Mouse (Mus musculus) kidney, embryonic 15.5 days (tissue): ENCODE measurements around the gene Ptk6. TPM values are rescaled to one million over a fixed set of nuclear protein-coding genes. Genes with fewer than 3 reads are reported as not detected.
A peak's percentile ranks its signal among the peaks of the same experiment; 100 is the strongest.

Experiments used
- ATAC-seq: fragments of 200-750 bp; cut with Nextera tagmentation; replicated peaks from 2 replicates; pipeline ENCODE4 v1.8.0; 2017; ENCODE audit warnings: moderate TSS enrichment; ENCODE audit not compliant: low FRiP score
- H3K27ac ChIP-seq: fragments of 300-500 bp; sonication (generic); 2 replicates; pipeline ENCODE4 v1.5.1; 2015; ENCODE audit warnings: mild to moderate bottlenecking, inconsistent platforms
- H3K27me3 ChIP-seq: fragments of 300-500 bp; sonication (generic); 2 replicates; pipeline ENCODE4 v1.6.1; 2015; ENCODE audit warnings: inconsistent platforms
- H3K36me3 ChIP-seq: fragments of 300-500 bp; sonication (generic); 2 replicates; pipeline ENCODE4 v1.6.1; 2015; ENCODE audit warnings: inconsistent platforms
- H3K4me1 ChIP-seq: fragments of 300-500 bp; sonication (generic); 2 replicates; pipeline ENCODE4 v1.6.1; 2015; ENCODE audit warnings: inconsistent platforms
- H3K4me2 ChIP-seq: fragments of 300-500 bp; sonication (generic); 2 replicates; pipeline ENCODE4 v1.6.1; 2015; ENCODE audit warnings: moderate library complexity, mild to moderate bottlenecking, inconsistent platforms
- H3K4me3 ChIP-seq: fragments of 300-500 bp; sonication (generic); replicated peaks from 2 replicates; pipeline ENCODE4 v1.5.1; 2015; ENCODE audit warnings: mild to moderate bottlenecking, inconsistent platforms
- H3K9ac ChIP-seq: fragments of 300-500 bp; sonication (generic); 2 replicates; pipeline ENCODE4 v1.6.1; 2015; ENCODE audit warnings: mild to moderate bottlenecking, inconsistent platforms
- H3K9me3 ChIP-seq: fragments of 300-500 bp; sonication (generic); replicated peaks from 2 replicates; pipeline ENCODE4 v1.6.1; 2016; ENCODE audit warnings: inconsistent platforms
- WGBS: fragments of 180-500 bp; shearing (Covaris S2); methylation state at CpG from one replicate; pipeline ENCODE4 v1.1.7; 2015; ENCODE audit warnings: mixed read lengths; 5-methylcytosine and 5-hydroxymethylcytosine counted together
- polyA plus RNA-seq: library from polyadenylated mRNA; unstranded; fragments of >200 nt; fragmentation: Nextera tagmentation; extraction: Ambion mirVana; gene quantifications from 2 replicates; pipeline ENCODE4 v1.2.1, GENCODE M21; 2015

The Ptk6 gene
- polyA plus RNA-seq, 1 experiment from 2014 or later, result not detected

- 88% methylated on average over 17 of the region's 17 CpGs for WGBS
Observed at GRCm38 (mm10) chr2:181237251-181238014, 34.8 kb upstream of the Ptk6 start.

GRCm38 (mm10) chr2:181235681-181236566, 33.3 kb upstream of the Ptk6 start:
- WGBS, result 83% methylated on average over 23 of the region's 23 CpGs
- Histone ChIP-seq H3K27me3 (no peaks in the 10 kb centered on the region), H3K4me2 (no peak overlapping the region), H3K9me3 (no peaks in the 10 kb centered on the region), H3K4me1 (peaks cover 7% of the 10 kb centered on the region; the same call in 1 of the 2 replicates), H3K36me3 (0 out of 2 replicates have a peak, but pooled peaks cover 18% of the 10 kb centered on the region), H3K4me3 (no peak overlapping the region), H3K9ac (no peak overlapping the region), H3K27ac (no peak overlapping the region)
- ATAC-seq, result no peak

More at GRCm38 (mm10) chr2:181237251-181238014, 34.8 kb upstream of the Ptk6 start:
- no peaks in the 10 kb centered on the region for H3K9me3 ChIP-seq
- 0 out of 2 replicates have a peak, but pooled peaks cover 18% of the 10 kb centered on the region for H3K36me3 ChIP-seq
- no peaks in the 10 kb centered on the region for H3K27me3 ChIP-seq
- no peak overlapping the region for H3K4me3 ChIP-seq
- no peak overlapping the region for H3K4me2 ChIP-seq
- H3K9ac ChIP-seq, result no peak overlapping the region
- no peak for ATAC-seq
- peaks cover 16% of the 10 kb centered on the region; the same call in 1 of the 2 replicates for H3K4me1 ChIP-seq
- no peak overlapping the region for H3K27ac ChIP-seq

GRCm38 (mm10) chr2:181234680-181235079, 32.1 kb upstream of the Ptk6 start:
- Histone ChIP-seq H3K9me3 (no peaks in the 10 kb centered on the region), H3K4me3 (no peak overlapping the region), H3K27ac (no peak overlapping the region), H3K4me1 (peaks cover 7% of the 10 kb centered on the region; the same call in 1 of the 2 replicates), H3K4me2 (no peak overlapping the region), H3K27me3 (no peaks in the 10 kb centered on the region), H3K36me3 (0 out of 2 replicates have a peak, but pooled peaks cover 19% of the 10 kb centered on the region), H3K9ac (no peak overlapping the region)
- no peak for ATAC-seq
- 89% methylated on average over 11 of the region's 11 CpGs for WGBS

- Histone ChIP-seq H3K36me3 (0 out of 2 replicates have a peak, but pooled peaks cover 21% of the 10 kb centered on the region), H3K27me3 (no peaks in the 10 kb centered on the region), H3K4me3 (no peak overlapping the region), H3K9me3 (no peaks in the 10 kb centered on the region), H3K4me2 (no peak overlapping the region), H3K4me1 (peaks cover 6% of the 10 kb centered on the region; the same call in 1 of the 2 replicates), H3K9ac (no peak overlapping the region), H3K27ac (no peak overlapping the region)
- WGBS, result 94% methylated on average over 15 of the region's 15 CpGs
- ATAC-seq, result no peak
Observed at GRCm38 (mm10) chr2:181233443-181233842, 30.9 kb upstream of the Ptk6 start.

GRCm38 (mm10) chr2:181231171-181231570, 28.6 kb upstream of the Ptk6 start:
- H3K4me2 ChIP-seq, result no peak overlapping the region
- no peak overlapping the region for H3K27ac ChIP-seq
- no peak for ATAC-seq
- H3K27me3 ChIP-seq, result no peaks in the 10 kb centered on the region
- WGBS, result 77% methylated on average over 20 of the region's 20 CpGs
- H3K4me1 ChIP-seq, result no peaks in the 10 kb centered on the region
- no peak overlapping the region for H3K4me3 ChIP-seq
- 0 out of 2 replicates have a peak, but pooled peaks cover 12% of the 10 kb centered on the region for H3K36me3 ChIP-seq
- no peaks in the 10 kb centered on the region for H3K9me3 ChIP-seq
- no peak overlapping the region for H3K9ac ChIP-seq

- Histone ChIP-seq H3K4me2 (no peak overlapping the region), H3K27me3 (no peaks in the 10 kb centered on the region), H3K4me1 (no peaks in the 10 kb centered on the region), H3K9me3 (no peaks in the 10 kb centered on the region), H3K9ac (no peak overlapping the region), H3K36me3 (0 out of 2 replicates have a peak, but pooled peaks cover 5% of the 10 kb centered on the region), H3K4me3 (no peak overlapping the region), H3K27ac (no peak overlapping the region)
- 47% methylated on average over 1 of the region's 1 CpGs for WGBS
- ATAC-seq, result no peak
Observed at GRCm38 (mm10) chr2:181228335-181228734, 25.7 kb upstream of the Ptk6 start.

GRCm38 (mm10) chr2:181227122-181227521, 24.5 kb upstream of the Ptk6 start:
- Histone ChIP-seq H3K9ac (no peak overlapping the region), H3K27me3 (no peaks in the 10 kb centered on the region), H3K4me3 (no peak overlapping the region), H3K9me3 (no peaks in the 10 kb centered on the region), H3K4me1 (peaks cover under 1% of the 10 kb centered on the region; the same call in 1 of the 2 replicates), H3K4me2 (no peak overlapping the region), H3K36me3 (0 out of 2 replicates have a peak, but pooled peaks cover 2% of the 10 kb centered on the region), H3K27ac (no peak overlapping the region)
- 87% methylated on average over 3 of the region's 3 CpGs for WGBS
- ATAC-seq, result no peak

GRCm38 (mm10) chr2:181224994-181225393, 22.4 kb upstream of the Ptk6 start:
- Histone ChIP-seq H3K4me3 (no peak overlapping the region), H3K27me3 (no peaks in the 10 kb centered on the region), H3K27ac (no peak overlapping the region), H3K9ac (no peak overlapping the region), H3K4me1 (peaks cover 21% of the 10 kb centered on the region), H3K4me2 (no peak overlapping the region), H3K9me3 (no peaks in the 10 kb centered on the region), H3K36me3 (0 out of 2 replicates have a peak, but pooled peaks cover 2% of the 10 kb centered on the region)
- WGBS, result 86% methylated on average over 2 of the region's 2 CpGs
- no peak for ATAC-seq

GRCm38 (mm10) chr2:181220361-181220760, 17.8 kb upstream of the Ptk6 start:
- peaks cover 32% of the 10 kb centered on the region for H3K4me1 ChIP-seq
- H3K27me3 ChIP-seq, result no peaks in the 10 kb centered on the region
- 28% methylated on average over 2 of the region's 2 CpGs for WGBS
- H3K4me3 ChIP-seq, result peak overlapping the region; percentile 35
- peak overlapping the region; percentile 61 for H3K4me2 ChIP-seq
- peak overlapping the region; percentile 85 for H3K27ac ChIP-seq
- no peak overlapping the region for H3K9ac ChIP-seq
- ATAC-seq, result no peak
- no peaks in the 10 kb centered on the region for H3K9me3 ChIP-seq
- H3K36me3 ChIP-seq, result no peaks in the 10 kb centered on the region

- peak within 1 kb of the TSS; percentile 35 for H3K4me3 ChIP-seq
- 1% methylated on average over 25 of the region's 25 CpGs for WGBS
- H3K36me3 ChIP-seq, result no peaks in the 10 kb centered on the region
- H3K4me2 ChIP-seq, result peak within 1 kb of the TSS; percentile 61
- peaks cover 5% of the 10 kb centered on the region; the same call in 1 of the 2 replicates for H3K27me3 ChIP-seq
- no peak within 1 kb of the TSS for H3K9ac ChIP-seq
- peak; percentile 95 for ATAC-seq
- peak within 1 kb of the TSS; percentile 85 for H3K27ac ChIP-seq
- H3K4me1 ChIP-seq, result peaks cover 32% of the 10 kb centered on the region
- no peaks in the 10 kb centered on the region for H3K9me3 ChIP-seq
Observed at GRCm38 (mm10) chr2:181219538-181220216, 17.1 kb upstream of the Ptk6 start, which contains the start of gene Fndc11. Fndc11 (plus strand) TSS chr2:181220013.

- peak overlapping the region; percentile 35; the same call in 1 of the 2 replicates for H3K4me3 ChIP-seq
- no peak for ATAC-seq
- no peaks in the 10 kb centered on the region for H3K9me3 ChIP-seq
- H3K27me3 ChIP-seq, result peaks cover 11% of the 10 kb centered on the region
- no peaks in the 10 kb centered on the region for H3K36me3 ChIP-seq
- WGBS, result 49% methylated on average over 5 of the region's 5 CpGs
- H3K4me1 ChIP-seq, result peaks cover 32% of the 10 kb centered on the region
- H3K9ac ChIP-seq, result no peak overlapping the region
- peak overlapping the region; percentile 61 for H3K4me2 ChIP-seq
- peak overlapping the region; percentile 85 for H3K27ac ChIP-seq
Observed at GRCm38 (mm10) chr2:181218881-181219485, 16.4 kb upstream of the Ptk6 start.
